Mouse (Mus musculus): ENCODE data around the gene Ppm1m.

Gene Ppm1m

GRCm38 (mm10) chr9:106220894-106221523 lies 21.5 kb upstream of the Ppm1m start:
- DNase-seq (ENCODE audit: low read depth) = no peak

GRCm38 (mm10) chr9:106216971-106217370 lies 17.4 kb upstream of the Ppm1m start:
- DNase-seq (ENCODE audit: low read depth) = no peak

GRCm38 (mm10) chr9:106215341-106216125 lies 16.0 kb upstream of the Ppm1m start:
- DNase-seq (ENCODE audit: low read depth) = no peak

- DNase-seq (ENCODE audit: low read depth) = no peak
Observed at GRCm38 (mm10) chr9:106212594-106212981, 13.0 kb upstream of the Ppm1m start.

GRCm38 (mm10) chr9:106211680-106212593 lies 12.4 kb upstream of the Ppm1m start:
- peak; percentile 67 for DNase-seq (ENCODE audit: low read depth)

- DNase-seq (ENCODE audit: low read depth) = no peak
Observed at GRCm38 (mm10) chr9:106210853-106211609, 11.5 kb upstream of the Ppm1m start.

- DNase-seq (ENCODE audit: low read depth) = no peak
Observed at GRCm38 (mm10) chr9:106209954-106210353, 10.4 kb upstream of the Ppm1m start.

GRCm38 (mm10) chr9:106208181-106208580 lies 8.6 kb upstream of the Ppm1m start:
- no peak for DNase-seq (ENCODE audit: low read depth)

GRCm38 (mm10) chr9:106206515-106206914 lies 7.0 kb upstream of the Ppm1m start:
- no peak for DNase-seq (ENCODE audit: low read depth)

GRCm38 (mm10) chr9:106205713-106206290 lies 6.3 kb upstream of the Ppm1m start:
- DNase-seq (ENCODE audit: low read depth) = no peak

- DNase-seq (ENCODE audit: low read depth) = peak; percentile 68
Observed at GRCm38 (mm10) chr9:106203990-106204851, 4.7 kb upstream of the Ppm1m start.

GRCm38 (mm10) chr9:106202819-106203636 lies 3.5 kb upstream of the Ppm1m start, which contains the start of gene Twf2:
TSS of gene Twf2 (plus strand) at chr9:106203108.
- peak; percentile 63 for DNase-seq (ENCODE audit: low read depth)

- DNase-seq (ENCODE audit: low read depth) = no peak
Observed at GRCm38 (mm10) chr9:106201895-106202294, 2.3 kb upstream of the Ppm1m start.

- DNase-seq (ENCODE audit: low read depth) = no peak
Observed at GRCm38 (mm10) chr9:106198962-106199458, 536 bp downstream of the Ppm1m start.

- no peak for DNase-seq (ENCODE audit: low read depth)
Observed at GRCm38 (mm10) chr9:106197732-106198131, 1.8 kb downstream of the Ppm1m start.

- no peak for DNase-seq (ENCODE audit: low read depth)
Observed at GRCm38 (mm10) chr9:106197081-106197713, 2.3 kb downstream of the Ppm1m start.

GRCm38 (mm10) chr9:106195693-106196092 lies 3.9 kb downstream of the Ppm1m start:
- no peak for DNase-seq (ENCODE audit: low read depth)

- no peak for DNase-seq (ENCODE audit: low read depth)
Observed at GRCm38 (mm10) chr9:106193930-106194807, 5.4 kb downstream of the Ppm1m start.

Data from fibroblast of lung, adult 2 months (primary cell).